Mouse (Mus musculus) CD4-positive, CD25-positive, alpha-beta regulatory T cell (primary cell): Measurements from ENCODE around the gene Kcnab2. TPM values are rescaled to one million over a fixed set of nuclear protein-coding genes. Genes with fewer than 3 reads are reported as not detected.

Experiments used
- polyA plus RNA-seq: library from polyadenylated mRNA; unstranded; fragments of 100-300 nt; shearing (Covaris generic); gene quantifications from one replicate; pipeline ENCODE4 v1.2.1, GENCODE M21; 2017

Kcnab2 gene
- polyA plus RNA-seq = 129 TPM

GRCm38 (mm10) chr4:152477466-152478223 lies at the start of gene Kcnab2:
Gene Kcnab2 (minus strand): TSS chr4:152477871.

GRCm38 (mm10) chr4:152476427-152477023 lies 1.1 kb downstream of the Kcnab2 start, which contains the start of gene Nphp4:
Gene Nphp4 (plus strand): TSS chr4:152476706.

Other genes starting within 250 kb of the Kcnab2 start
- 0.20 TPM for gene Gpr153, start 203.6 kb downstream of the Kcnab2 start, polyA plus RNA-seq
- not detected for gene Hes3, start 186.2 kb downstream of the Kcnab2 start, polyA plus RNA-seq
- gene Icmt, start 180.6 kb downstream of the Kcnab2 start, polyA plus RNA-seq = 20.2 TPM
- gene Rnf207, start 158.9 kb downstream of the Kcnab2 start, polyA plus RNA-seq = not detected
- 441 TPM for gene Rpl22, start 152.1 kb downstream of the Kcnab2 start, polyA plus RNA-seq
- gene Chd5, start 139.2 kb downstream of the Kcnab2 start, polyA plus RNA-seq = 0.08 TPM
- gene Nphp4, start 1.2 kb downstream of the Kcnab2 start, polyA plus RNA-seq = 0.51 TPM